Mouse (Mus musculus) right cerebral cortex, postnatal 36 days (tissue): Measurements from ENCODE around the gene Nr0b2.
"Not testable (repeated sequence)": the region's sequence is repeated elsewhere in the genome, so short reads cannot be mapped to it uniquely, and the experiment has no call there.

Source experiments
- DNase-seq, 2 experiments: peaks; one replicate each; pipeline ENCODE4 v3.0.0; 2022; ENCODE audit warnings: low spot score in 2 of 2, mixed read lengths in 1 of 2

Nr0b2 gene

GRCm38 (mm10) chr4:133552768-133553447 is at the start of gene Nr0b2:
TSS of gene Nr0b2 (plus strand) at chr4:133553376.
- no peak for DNase-seq

- no peak for DNase-seq
Observed at GRCm38 (mm10) chr4:133504300-133504699, 48.9 kb upstream of the Nr0b2 start.

- DNase-seq: no peak
Observed at GRCm38 (mm10) chr4:133504755-133505485, 48.3 kb upstream of the Nr0b2 start.

GRCm38 (mm10) chr4:133506573-133506972 is 46.6 kb upstream of the Nr0b2 start:
- DNase-seq: no peak

- DNase-seq: no peak
Observed at GRCm38 (mm10) chr4:133508990-133509389, 44.2 kb upstream of the Nr0b2 start.

GRCm38 (mm10) chr4:133511050-133511449 is 42.1 kb upstream of the Nr0b2 start:
- no peak for DNase-seq

- not testable (repeated sequence) for DNase-seq
Observed at GRCm38 (mm10) chr4:133512511-133512910, 40.7 kb upstream of the Nr0b2 start.

GRCm38 (mm10) chr4:133512972-133513371 is 40.2 kb upstream of the Nr0b2 start:
- DNase-seq: peak; percentile 57 to 67

- DNase-seq: no peak
Observed at GRCm38 (mm10) chr4:133518601-133519368, 34.4 kb upstream of the Nr0b2 start, which contains the start of gene Kdf1. TSS of gene Kdf1 (plus strand) at chr4:133518963.

GRCm38 (mm10) chr4:133519369-133519665 is 33.9 kb upstream of the Nr0b2 start:
- DNase-seq: no peak

GRCm38 (mm10) chr4:133521502-133521901 is 31.7 kb upstream of the Nr0b2 start:
- peak in 1 of 2 experiments; percentile 39 for DNase-seq

- no peak for DNase-seq
Observed at GRCm38 (mm10) chr4:133527788-133528187, 25.4 kb upstream of the Nr0b2 start.

GRCm38 (mm10) chr4:133532777-133533176 is 20.4 kb upstream of the Nr0b2 start:
- DNase-seq: no peak

- no peak for DNase-seq
Observed at GRCm38 (mm10) chr4:133536081-133536480, 17.1 kb upstream of the Nr0b2 start.

GRCm38 (mm10) chr4:133536652-133537051 is 16.5 kb upstream of the Nr0b2 start:
- no peak for DNase-seq

GRCm38 (mm10) chr4:133545272-133546231 is 7.6 kb upstream of the Nr0b2 start, which contains the start of gene Nudc:
TSS of gene Nudc (minus strand) at chr4:133545996.
- DNase-seq: peak; percentile 94 to 96

GRCm38 (mm10) chr4:133552029-133552428 is 1.1 kb upstream of the Nr0b2 start:
- DNase-seq: no peak

GRCm38 (mm10) chr4:133553448-133554330 is 513 bp downstream of the Nr0b2 start:
- no peak for DNase-seq

GRCm38 (mm10) chr4:133557041-133557717 is 4.0 kb downstream of the Nr0b2 start:
- no peak for DNase-seq

- DNase-seq: no peak
Observed at GRCm38 (mm10) chr4:133559846-133560245, 6.7 kb downstream of the Nr0b2 start.
